Mouse (Mus musculus): Measurements from ENCODE around the gene Lpo. TPM values are rescaled to one million over a fixed set of nuclear protein-coding genes. Genes with fewer than 3 reads are reported as not detected.
A peak's percentile ranks its signal among the peaks of the same experiment; 100 is the strongest.

Lpo gene
- polyA plus RNA-seq, 1 experiment from 2014 or later = 1.0 TPM

MicroRNAs within 50 kb of the gene (microRNA counts, 519-probe panel; counts per million panel counts)
- 3,709 counts per million, percentile 88 among the panel's probes with 10 or more counts for microRNA mmu-miR-142-3p
- 3,270 counts per million, percentile 79 among the panel's probes with 10 or more counts for microRNA mmu-miR-142-5p

Small RNAs within 50 kb of the gene (microRNA-seq; reads per million reads assigned to microRNA genes)
- gene Mir142 (not detected), gene Mir142b (not detected)

Other genes starting within 250 kb of the Lpo start
- gene Mtmr4, start 236.1 kb downstream of the Lpo start, polyA plus RNA-seq (2015; fragmentation: Nextera tagmentation; extraction: Ambion mirVana) = 41.0 and 42.8 TPM in 2 replicates
- gene Hsf5, start 211.1 kb downstream of the Lpo start, polyA plus RNA-seq (2015; fragmentation: Nextera tagmentation; extraction: Ambion mirVana) = 0.38 and 0.49 TPM in 2 replicates
- 0.54 and 2.6 TPM in 2 replicates for gene Rnf43, start 165.6 kb downstream of the Lpo start, polyA plus RNA-seq (2015; fragmentation: Nextera tagmentation; extraction: Ambion mirVana)
- 129 and 144 TPM in 2 replicates for gene Supt4a, start 90.7 kb downstream of the Lpo start, polyA plus RNA-seq (2015; fragmentation: Nextera tagmentation; extraction: Ambion mirVana)
- 34.5 and 43.8 TPM in 2 replicates for gene Tspoap1, start 67.7 kb downstream of the Lpo start, polyA plus RNA-seq (2015; fragmentation: Nextera tagmentation; extraction: Ambion mirVana)
- 0.51 and 2.5 TPM in 2 replicates for gene Mpo, start 34.7 kb downstream of the Lpo start, polyA plus RNA-seq (2015; fragmentation: Nextera tagmentation; extraction: Ambion mirVana)
- 12.1 and 12.4 TPM in 2 replicates for gene Mks1, start 24.9 kb upstream of the Lpo start, polyA plus RNA-seq (2015; fragmentation: Nextera tagmentation; extraction: Ambion mirVana)
- 0.28 and 0.42 TPM in 2 replicates for gene Epx, start 47.2 kb upstream of the Lpo start, polyA plus RNA-seq (2015; fragmentation: Nextera tagmentation; extraction: Ambion mirVana)
- not detected in 2 replicates for gene Olfr462, start 64.0 kb upstream of the Lpo start, polyA plus RNA-seq (2015; fragmentation: Nextera tagmentation; extraction: Ambion mirVana)
- not detected in 2 replicates for gene Olfr463, start 69.1 kb upstream of the Lpo start, polyA plus RNA-seq (2015; fragmentation: Nextera tagmentation; extraction: Ambion mirVana)
- 0.08 and 0.13 TPM in 2 replicates for gene Olfr464, start 92.7 kb upstream of the Lpo start, polyA plus RNA-seq (2015; fragmentation: Nextera tagmentation; extraction: Ambion mirVana)
- 57.6 and 76.0 TPM in 2 replicates for gene Dynll2, start 159.2 kb upstream of the Lpo start, polyA plus RNA-seq (2015; fragmentation: Nextera tagmentation; extraction: Ambion mirVana)
- gene Srsf1, start 219.1 kb upstream of the Lpo start, polyA plus RNA-seq (2015; fragmentation: Nextera tagmentation; extraction: Ambion mirVana) = 183 and 211 TPM in 2 replicates
- gene Vezf1, start 240.0 kb upstream of the Lpo start, polyA plus RNA-seq (2015; fragmentation: Nextera tagmentation; extraction: Ambion mirVana) = 35.0 and 39.1 TPM in 2 replicates

Data from neural tube, embryonic 15.5 days (tissue).